Mouse (Mus musculus): ENCODE data around the gene Naa20. TPM values are rescaled to one million over a fixed set of nuclear protein-coding genes. Genes with fewer than 3 reads are reported as not detected.
A peak's percentile ranks its signal among the peaks of the same experiment; 100 is the strongest.
"Not testable (repeated sequence)": the region's sequence is repeated elsewhere in the genome, so short reads cannot be mapped to it uniquely, and the experiment has no call there.

Gene Naa20
- polyA plus RNA-seq, 1 experiment from 2014 or later: 152 TPM

DNA sequence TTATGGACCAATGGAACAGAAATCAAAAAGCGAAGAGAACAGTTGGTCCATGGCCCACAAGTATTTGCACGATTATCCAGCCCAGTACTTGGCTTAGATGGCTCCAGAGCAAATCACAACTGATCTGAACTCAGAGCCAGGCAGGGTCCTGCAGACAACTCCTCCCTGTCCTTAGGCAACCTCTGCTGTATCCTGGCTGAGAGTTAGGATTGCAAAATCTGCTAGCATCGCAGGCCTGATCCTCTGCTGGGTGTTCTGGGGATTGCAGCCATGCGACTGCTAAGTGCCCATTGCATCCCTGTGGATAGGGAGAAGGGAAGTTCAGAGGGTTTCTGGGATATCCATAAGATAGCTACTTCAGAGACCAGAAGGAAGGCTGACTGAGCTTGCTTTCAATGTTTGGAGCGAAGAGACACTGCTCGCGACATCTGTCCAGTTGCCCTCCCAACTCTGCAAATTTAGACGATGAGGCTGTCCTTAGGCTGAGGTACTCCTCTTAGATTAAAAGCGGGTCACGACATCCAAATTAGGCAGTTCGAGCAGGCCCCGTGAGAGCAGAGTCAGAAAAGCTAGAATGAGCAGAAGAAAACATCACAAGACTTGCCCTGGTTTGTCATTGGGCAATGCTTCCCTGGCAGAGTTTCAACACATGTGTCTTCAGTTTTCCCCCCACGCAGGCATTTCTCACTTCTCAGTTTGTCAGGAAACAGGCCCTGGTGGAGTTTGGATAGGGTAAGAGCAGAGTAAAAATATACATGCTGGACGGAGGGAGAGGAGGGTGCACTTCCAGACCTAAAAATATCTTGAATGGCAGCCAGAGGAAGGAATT lies 13.7 kb upstream of the Naa20 start:
- H3K4me3 ChIP-seq: no peak overlapping the region
- peaks cover 52% of the 10 kb centered on the region for H3K4me1 ChIP-seq
- ATAC-seq (ENCODE audit: insufficient number of reproducible peaks, insufficient read depth, low FRiP score, low TSS enrichment): peak; percentile 74; the same call in 1 of the 2 replicates
- H3K27ac ChIP-seq: peak overlapping the region; percentile 91
- H3K4me2 ChIP-seq (replicated peaks): no peak overlapping the region
- 43% methylated on average over 14 of the region's 14 CpGs for WGBS
- H3K9ac ChIP-seq: no peak overlapping the region
- no peaks in the 10 kb centered on the region for H3K27me3 ChIP-seq
- no peaks in the 10 kb centered on the region for H3K9me3 ChIP-seq
- peaks cover 12% of the 10 kb centered on the region for H3K36me3 ChIP-seq

DNA sequence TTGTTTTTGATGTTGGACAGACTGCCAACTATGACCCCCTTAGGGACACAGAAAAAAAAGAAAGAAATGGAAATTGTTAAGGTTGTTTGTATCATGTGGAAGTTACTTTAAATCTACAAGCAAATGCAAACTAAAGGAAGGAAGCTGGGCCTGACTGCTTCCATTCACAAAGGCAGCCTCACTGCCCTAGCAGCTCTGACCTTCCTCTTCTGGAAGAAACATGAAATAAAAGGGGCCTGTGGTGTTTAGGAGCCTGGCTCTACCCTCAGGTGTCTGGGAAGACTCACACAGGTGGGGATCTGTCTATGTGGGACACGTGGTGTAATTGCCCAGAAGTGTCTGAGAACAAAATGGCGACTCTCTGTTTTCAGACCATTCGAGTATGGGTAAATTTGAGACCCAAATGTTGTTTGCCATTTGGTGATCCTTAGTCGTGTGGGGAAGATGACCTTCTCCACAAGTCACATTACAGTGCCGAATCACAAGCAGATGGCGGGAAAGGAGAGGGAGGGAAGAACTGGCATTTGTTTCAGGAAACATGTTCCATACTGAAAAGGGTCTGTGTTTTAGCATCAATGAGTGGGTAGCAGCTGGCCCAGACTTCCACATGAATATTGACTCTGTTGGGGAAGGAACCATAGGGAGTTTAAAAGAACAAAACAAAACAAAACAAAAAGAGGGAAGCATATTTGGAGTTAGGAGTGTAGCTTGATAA lies 13.0 kb upstream of the Naa20 start:
- ATAC-seq (ENCODE audit: insufficient number of reproducible peaks, insufficient read depth, low FRiP score, low TSS enrichment): no peak; the same call in 1 of the 2 replicates

DNA sequence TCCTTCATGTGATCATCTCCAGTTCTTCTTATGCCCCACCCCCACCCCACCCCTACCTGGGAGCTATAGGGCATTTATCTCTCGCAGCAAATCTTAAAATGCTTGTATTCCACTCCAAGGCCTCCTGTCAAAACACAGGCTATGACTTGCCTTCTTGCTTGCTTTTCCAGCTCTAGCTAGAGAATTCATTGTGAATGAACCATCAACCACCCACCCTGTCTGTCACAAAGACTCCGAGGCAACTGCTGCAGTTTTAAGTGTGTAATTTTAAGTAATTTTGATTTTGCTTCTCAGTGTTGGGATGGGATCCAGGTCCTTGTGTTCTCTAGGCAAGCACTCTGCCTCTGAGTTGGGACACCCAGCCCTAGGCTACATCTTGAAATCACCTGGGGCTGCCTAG lies 11.3 kb upstream of the Naa20 start:
- Histone ChIP-seq H3K27ac (no peak overlapping the region), H3K9ac (no peak overlapping the region), H3K4me3 (no peak overlapping the region), H3K36me3 (peaks cover 5% of the 10 kb centered on the region; the same call in 1 of the 2 replicates), H3K27me3 (no peaks in the 10 kb centered on the region), H3K4me1 (peaks cover 28% of the 10 kb centered on the region), H3K4me2 (replicated peaks) (no peak overlapping the region), H3K9me3 (no peaks in the 10 kb centered on the region)
- 84% methylated on average over 2 of the region's 2 CpGs for WGBS
- ATAC-seq (ENCODE audit: insufficient number of reproducible peaks, insufficient read depth, low FRiP score, low TSS enrichment): no peak

More for the DNA sequence above, 13.0 kb upstream of the Naa20 start:
- H3K27me3 ChIP-seq: no peaks in the 10 kb centered on the region
- no peak overlapping the region for H3K9ac ChIP-seq
- H3K9me3 ChIP-seq: no peaks in the 10 kb centered on the region
- WGBS: 33% methylated on average over 6 of the region's 6 CpGs
- H3K4me3 ChIP-seq: no peak overlapping the region
- H3K27ac ChIP-seq: peak overlapping the region; percentile 91
- peaks cover 9% of the 10 kb centered on the region; the same call in 1 of the 2 replicates for H3K36me3 ChIP-seq
- H3K4me2 ChIP-seq (replicated peaks): no peak overlapping the region
- peaks cover 45% of the 10 kb centered on the region for H3K4me1 ChIP-seq

DNA sequence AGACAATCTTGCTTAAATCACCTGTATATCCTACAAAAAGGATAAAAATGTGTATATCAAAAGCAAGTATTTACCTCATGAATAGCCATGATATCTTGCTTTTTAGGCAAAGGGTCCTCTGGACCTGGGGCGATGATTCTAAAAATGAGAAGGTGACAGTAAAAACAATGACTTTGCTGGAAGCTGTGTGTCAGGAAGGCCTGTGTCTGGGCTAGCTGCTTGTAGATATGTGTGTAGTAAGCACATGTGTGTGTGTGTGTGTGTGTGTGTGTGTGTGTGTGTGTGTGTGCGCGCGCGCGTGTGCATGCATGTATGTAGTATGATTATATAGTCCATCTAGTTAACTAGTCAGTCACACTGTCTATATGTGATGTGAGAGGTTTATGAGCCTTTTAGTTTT lies 8.1 kb upstream of the Naa20 start:
- Histone ChIP-seq H3K9me3 (no peaks in the 10 kb centered on the region), H3K36me3 (no peaks in the 10 kb centered on the region), H3K4me2 (replicated peaks) (no peak overlapping the region), H3K27ac (no peak overlapping the region), H3K4me1 (peaks cover 9% of the 10 kb centered on the region; the same call in 1 of the 2 replicates), H3K4me3 (no peak overlapping the region), H3K27me3 (no peaks in the 10 kb centered on the region), H3K9ac (no peak overlapping the region)
- no peak for ATAC-seq (ENCODE audit: insufficient number of reproducible peaks, insufficient read depth, low FRiP score, low TSS enrichment)
- WGBS: 97% methylated on average over 6 of the region's 6 CpGs

DNA sequence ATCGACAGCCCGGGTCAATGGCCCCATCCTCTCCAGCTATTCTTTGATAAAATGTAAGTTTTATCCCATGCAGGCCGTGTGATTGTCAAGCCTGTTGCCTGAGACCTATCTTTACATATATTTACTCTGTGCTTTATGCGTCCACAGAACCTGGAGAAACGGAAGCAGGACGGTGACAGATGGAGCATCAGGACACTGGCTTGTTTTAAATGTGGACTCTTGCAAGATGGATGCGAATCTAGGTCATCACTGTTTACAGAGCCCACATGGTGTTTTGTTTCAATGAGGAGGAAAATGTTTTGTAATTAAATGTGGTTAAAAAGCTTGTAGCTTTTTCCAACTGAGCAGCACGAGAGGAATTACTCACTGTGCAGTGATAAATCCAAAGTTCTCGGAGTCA lies 3.8 kb upstream of the Naa20 start:
- H3K36me3 ChIP-seq: no peaks in the 10 kb centered on the region
- no peak overlapping the region for H3K4me3 ChIP-seq
- 85% methylated on average over 9 of the region's 9 CpGs for WGBS
- no peak overlapping the region for H3K9ac ChIP-seq
- no peaks in the 10 kb centered on the region for H3K9me3 ChIP-seq
- no peak overlapping the region for H3K4me2 ChIP-seq (replicated peaks)
- H3K27ac ChIP-seq: no peak overlapping the region
- ATAC-seq (ENCODE audit: insufficient number of reproducible peaks, insufficient read depth, low FRiP score, low TSS enrichment): no peak
- no peaks in the 10 kb centered on the region for H3K4me1 ChIP-seq
- H3K27me3 ChIP-seq: no peaks in the 10 kb centered on the region

DNA sequence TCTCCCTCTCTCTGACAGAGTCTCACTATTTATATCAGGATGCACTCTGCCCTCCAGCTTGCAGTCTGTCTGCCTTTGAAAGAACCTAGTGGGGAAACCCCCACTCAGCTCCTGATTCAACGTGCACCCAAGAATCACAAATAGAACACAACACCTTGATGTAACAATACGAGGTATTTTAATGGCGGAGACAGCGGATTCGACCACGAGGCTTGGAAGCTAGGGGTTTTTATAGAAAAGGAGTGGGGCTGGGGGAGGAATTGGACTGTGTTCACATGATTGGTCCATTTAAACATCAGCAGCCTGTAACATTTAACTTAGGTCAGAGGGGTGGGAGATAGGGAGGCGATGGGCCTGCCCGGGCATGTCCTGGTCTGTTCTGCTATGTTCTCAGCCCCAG lies 1.6 kb upstream of the Naa20 start:
- H3K4me2 ChIP-seq (replicated peaks); H3K9ac ChIP-seq; ATAC-seq (ENCODE audit: insufficient number of reproducible peaks, insufficient read depth, low FRiP score, low TSS enrichment); H3K27me3 ChIP-seq; H3K4me3 ChIP-seq; H3K27ac ChIP-seq; H3K36me3 ChIP-seq; H3K9me3 ChIP-seq: not testable (repeated sequence)
- 70% methylated on average over 7 of the region's 8 CpGs for WGBS
- H3K4me1 ChIP-seq: peaks cover 13% of the 10 kb centered on the region

DNA sequence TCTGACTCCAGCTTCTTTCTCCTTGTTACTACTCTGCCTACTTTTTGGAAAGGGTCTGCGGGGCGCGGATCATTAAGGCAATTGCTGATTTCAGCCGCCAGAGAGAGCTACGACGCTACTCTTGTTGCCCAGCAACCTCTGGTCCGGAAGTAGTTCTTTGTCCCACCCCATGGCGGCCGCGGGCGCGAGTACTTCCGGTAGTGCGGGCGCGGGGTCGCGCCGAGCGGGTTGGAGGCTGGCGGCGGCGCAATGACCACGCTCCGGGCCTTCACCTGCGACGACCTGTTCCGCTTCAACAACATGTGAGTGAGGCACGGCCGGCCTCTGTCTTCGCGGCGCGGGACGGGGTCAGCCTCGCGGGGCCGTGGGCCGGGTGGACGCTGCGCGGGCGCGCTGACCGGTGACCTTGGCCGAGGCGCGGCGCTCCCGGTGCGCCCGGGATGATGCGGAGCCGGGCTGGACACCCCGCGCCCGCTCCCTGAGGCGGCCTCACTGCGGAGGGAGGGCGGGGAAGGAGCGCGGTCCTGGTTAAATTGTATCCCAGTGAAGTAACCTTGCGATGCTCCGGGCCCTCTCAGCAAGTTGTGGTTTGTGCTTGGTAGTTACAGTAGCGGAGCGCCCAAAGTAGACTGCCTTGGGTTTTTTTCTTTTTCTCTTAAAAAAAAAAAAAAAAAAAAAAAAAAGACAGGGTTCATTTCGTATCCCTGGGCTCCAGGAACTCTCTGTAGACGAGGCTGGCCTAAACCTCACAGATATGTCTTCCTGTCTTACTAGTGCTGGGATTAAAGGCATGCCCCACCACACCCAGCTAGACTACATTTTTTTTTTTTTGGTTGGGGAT lies 1.4 kb downstream of the Naa20 start:
- Histone ChIP-seq H3K9ac (peak overlapping the region; percentile 98), H3K27me3 (no peaks in the 10 kb centered on the region), H3K4me2 (replicated peaks) (peak overlapping the region; percentile 63), H3K4me3 (peak overlapping the region; percentile 98), H3K4me1 (peaks cover 13% of the 10 kb centered on the region), H3K9me3 (no peaks in the 10 kb centered on the region), H3K27ac (peak overlapping the region; percentile 88), H3K36me3 (no peaks in the 10 kb centered on the region)
- WGBS: under 1% methylated on average over 68 of the region's 68 CpGs
- ATAC-seq (ENCODE audit: insufficient number of reproducible peaks, insufficient read depth, low FRiP score, low TSS enrichment): peak; percentile 91

DNA sequence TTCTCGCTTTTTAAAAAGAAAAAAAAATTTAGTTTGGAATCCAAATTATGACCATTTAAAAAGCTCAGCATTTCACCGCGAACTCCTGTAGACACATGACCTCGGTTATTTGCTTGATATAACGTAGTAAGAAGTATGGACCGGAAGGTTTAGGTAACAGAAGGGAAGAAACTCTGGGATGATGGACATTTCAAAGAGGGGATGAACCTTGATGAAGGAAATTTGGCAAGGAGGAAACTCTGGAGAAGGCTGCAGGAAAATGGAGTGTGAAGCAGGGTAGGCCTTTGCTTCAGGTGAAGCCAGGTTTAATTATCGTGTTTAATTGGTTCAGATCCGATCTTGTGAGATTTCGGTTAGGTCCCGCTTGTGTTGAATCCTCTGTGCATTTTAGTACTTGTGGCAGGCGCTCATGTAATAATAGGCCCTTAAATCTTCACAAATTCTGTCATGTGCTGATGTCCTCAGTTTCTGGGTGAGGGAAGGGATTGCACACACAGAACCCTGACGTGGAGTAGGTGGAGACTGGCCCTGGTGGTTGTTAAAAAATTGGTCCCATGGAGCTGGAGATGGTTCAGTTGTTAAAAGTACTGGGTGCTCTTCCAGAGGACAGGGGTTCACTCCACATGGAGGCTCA lies 2.2 kb downstream of the Naa20 start:
- ATAC-seq (ENCODE audit: insufficient number of reproducible peaks, insufficient read depth, low FRiP score, low TSS enrichment): no peak
- 30% methylated on average over 12 of the region's 12 CpGs for WGBS
- Histone ChIP-seq H3K27ac (no peak overlapping the region), H3K4me3 (peak overlapping the region; percentile 98), H3K9me3 (no peaks in the 10 kb centered on the region), H3K9ac (peak overlapping the region; percentile 98), H3K4me2 (replicated peaks) (peak overlapping the region; percentile 63), H3K4me1 (peaks cover 13% of the 10 kb centered on the region), H3K27me3 (no peaks in the 10 kb centered on the region), H3K36me3 (peaks cover 5% of the 10 kb centered on the region; the same call in 1 of the 2 replicates)

DNA sequence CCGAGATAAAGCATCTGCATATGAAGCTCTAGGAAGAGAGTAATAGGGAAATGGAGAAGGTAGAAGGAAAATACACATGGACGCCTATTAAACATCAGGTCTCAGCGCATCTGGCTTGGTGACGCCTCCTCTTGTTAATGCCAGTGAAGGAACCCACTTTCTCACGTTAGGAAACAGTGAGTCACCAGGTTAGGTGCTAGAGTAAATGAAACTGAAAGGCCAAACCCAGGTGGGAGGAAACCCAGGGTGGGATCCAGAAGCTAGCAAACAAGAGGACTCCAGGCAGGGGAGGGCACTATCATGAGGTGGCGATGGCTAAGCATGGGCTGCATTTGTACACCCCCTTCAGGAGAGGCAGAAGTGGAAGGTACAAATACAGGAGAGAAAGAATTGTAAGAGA lies 3.3 kb downstream of the Naa20 start:
- H3K27me3 ChIP-seq: no peaks in the 10 kb centered on the region
- WGBS: 88% methylated on average over 6 of the region's 6 CpGs
- no peak for ATAC-seq (ENCODE audit: insufficient number of reproducible peaks, insufficient read depth, low FRiP score, low TSS enrichment)
- H3K27ac ChIP-seq: no peak overlapping the region
- H3K9me3 ChIP-seq: no peaks in the 10 kb centered on the region
- no peak overlapping the region for H3K4me2 ChIP-seq (replicated peaks)
- H3K4me3 ChIP-seq: no peak overlapping the region
- peaks cover 13% of the 10 kb centered on the region for H3K4me1 ChIP-seq
- peaks cover 8% of the 10 kb centered on the region; the same call in 1 of the 2 replicates for H3K36me3 ChIP-seq
- H3K9ac ChIP-seq: no peak overlapping the region

DNA sequence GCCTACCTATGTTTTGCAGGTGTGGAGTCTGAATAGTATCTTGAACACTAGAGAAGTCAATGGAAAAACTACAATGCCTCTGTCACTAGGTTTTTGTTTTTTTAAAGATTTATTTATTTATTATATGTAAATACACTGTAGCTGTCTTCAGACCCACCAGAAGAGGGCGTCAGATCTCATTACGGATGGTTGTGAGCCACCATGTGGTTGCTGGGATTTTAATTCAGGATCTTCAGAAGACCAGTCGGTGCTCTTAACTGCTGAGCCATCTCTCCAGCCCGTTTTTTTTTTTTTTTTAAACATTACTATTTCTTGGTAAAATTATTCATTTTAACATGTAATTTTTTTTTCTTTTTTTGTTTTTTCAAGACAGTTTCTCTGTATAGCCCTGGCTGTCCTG lies 4.0 kb downstream of the Naa20 start:
- WGBS: 48% methylated on average over 4 of the region's 4 CpGs

More for the DNA sequence above, 4.0 kb downstream of the Naa20 start:
- peaks cover 15% of the 10 kb centered on the region for H3K36me3 ChIP-seq
- H3K27me3 ChIP-seq; H3K27ac ChIP-seq; H3K9me3 ChIP-seq; ATAC-seq (ENCODE audit: insufficient number of reproducible peaks, insufficient read depth, low FRiP score, low TSS enrichment); H3K9ac ChIP-seq; H3K4me2 ChIP-seq (replicated peaks); H3K4me3 ChIP-seq: not testable (repeated sequence)
- peaks cover 13% of the 10 kb centered on the region for H3K4me1 ChIP-seq
